Mouse (Mus musculus) brain, embryonic 14.5 days (tissue): ENCODE data around the gene Gal3st2c. TPM values are rescaled to one million over a fixed set of nuclear protein-coding genes. Genes with fewer than 3 reads are reported as not detected.
"Not testable (repeated sequence)": the region's sequence is repeated elsewhere in the genome, so short reads cannot be mapped to it uniquely, and the experiment has no call there.

Source experiments
- DNase-seq: peaks from one replicate; pipeline ENCODE4 v3.0.0-alpha.2; 2011; ENCODE audit warnings: low read depth
- CTCF ChIP-seq: fragments of 200-500 bp; IDR thresholded peaks from 2 replicates; pipeline ENCODE4 v1.5.1; 2012; ENCODE audit warnings: inconsistent platforms, mild to moderate bottlenecking, moderate library complexity, borderline replicate concordance; ENCODE audit not compliant: insufficient read depth, insufficient read length; ENCODE audit errors: extremely low read depth
- POLR2A ChIP-seq: fragments of 200-500 bp; IDR thresholded peaks from 2 replicates; pipeline ENCODE4 v1.6.1; 2012; ENCODE audit warnings: mild to moderate bottlenecking, inconsistent platforms, borderline replicate concordance; ENCODE audit not compliant: poor library complexity, insufficient read depth, insufficient read length, severe bottlenecking; ENCODE audit errors: extremely low read depth
- polyA plus RNA-seq: library from polyadenylated mRNA; depleted of rRNA; stranded (reverse); fragments of >200 nt; gene quantifications from 2 replicates; pipeline ENCODE4 v1.2.3, GENCODE M21; 2012; rRNA removed

The Gal3st2c gene
- polyA plus RNA-seq: not detected in 2 replicates

DNA sequence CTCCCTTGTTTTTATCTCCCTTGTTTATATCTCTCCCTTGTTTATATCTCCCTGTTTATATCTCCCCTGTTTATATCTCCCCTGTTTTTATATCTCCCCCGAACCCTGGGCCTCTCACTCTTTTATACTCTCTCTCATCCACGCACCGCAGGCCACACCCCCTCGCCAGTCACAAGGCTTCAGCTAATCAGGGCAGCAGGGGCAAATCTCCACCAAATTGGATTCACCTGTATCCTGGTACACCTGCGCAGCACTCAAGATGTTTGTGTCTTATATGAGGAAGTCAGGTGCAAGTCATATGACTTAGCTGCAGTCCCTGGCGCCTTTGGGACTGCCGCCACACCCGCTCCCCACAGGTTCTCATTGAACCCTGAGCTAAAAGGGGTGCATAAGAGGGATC, at the start of gene Gal3st2c:
Gal3st2c (plus strand) TSS at position 301 of the 400 bp plus-strand sequence.
- not testable (repeated sequence) for DNase-seq

- DNase-seq: not testable (repeated sequence)
Observed at GRCm38 (mm10) chr1:93949087-93949486, 41.2 kb upstream of the Gal3st2c start.

GRCm38 (mm10) chr1:93966489-93966888, 23.8 kb upstream of the Gal3st2c start:
- not testable (repeated sequence) for DNase-seq

DNA sequence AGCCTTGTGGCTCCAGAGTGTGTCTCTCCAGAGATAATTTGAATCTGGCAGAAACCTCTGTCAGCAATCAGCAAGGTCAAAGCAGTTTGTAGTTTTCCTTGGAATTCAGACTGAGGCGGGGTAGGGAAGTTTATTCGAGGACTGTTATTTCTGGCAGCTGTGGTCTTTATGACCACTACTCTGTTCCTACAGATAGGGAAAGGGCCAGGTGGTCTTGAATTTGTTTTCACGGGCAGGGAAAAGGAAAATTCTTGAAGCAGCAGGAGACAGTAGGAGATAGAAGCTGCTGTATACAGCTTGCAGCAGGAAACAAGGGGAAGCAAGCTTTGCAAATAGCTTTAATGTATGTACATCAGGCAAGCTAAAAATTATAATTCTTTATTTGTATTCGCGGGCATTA, 19.9 kb upstream of the Gal3st2c start:
- DNase-seq: not testable (repeated sequence)

- not testable (repeated sequence) for DNase-seq
Observed at GRCm38 (mm10) chr1:93970797-93971196, 19.5 kb upstream of the Gal3st2c start.

DNA sequence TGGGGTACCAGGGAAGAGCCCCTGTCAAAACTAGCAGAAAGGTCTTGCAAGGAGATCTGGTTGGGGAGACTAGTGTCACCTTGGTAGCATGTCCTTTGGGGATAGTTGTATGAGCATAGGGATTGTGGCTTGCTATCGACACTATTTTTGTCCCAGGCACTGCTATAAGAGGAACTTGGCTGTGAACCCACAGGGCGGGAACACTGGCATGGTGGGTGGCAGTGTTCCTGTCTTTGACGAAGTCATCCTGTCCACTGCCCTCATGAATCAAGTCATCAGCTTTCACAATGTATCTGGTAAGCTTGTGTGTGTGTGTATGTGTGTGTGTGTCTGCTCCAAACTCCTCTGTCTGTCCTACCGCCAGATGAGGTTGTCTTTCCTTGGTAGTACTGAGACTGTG, 14.5 kb upstream of the Gal3st2c start:
- DNase-seq: not testable (repeated sequence)

DNA sequence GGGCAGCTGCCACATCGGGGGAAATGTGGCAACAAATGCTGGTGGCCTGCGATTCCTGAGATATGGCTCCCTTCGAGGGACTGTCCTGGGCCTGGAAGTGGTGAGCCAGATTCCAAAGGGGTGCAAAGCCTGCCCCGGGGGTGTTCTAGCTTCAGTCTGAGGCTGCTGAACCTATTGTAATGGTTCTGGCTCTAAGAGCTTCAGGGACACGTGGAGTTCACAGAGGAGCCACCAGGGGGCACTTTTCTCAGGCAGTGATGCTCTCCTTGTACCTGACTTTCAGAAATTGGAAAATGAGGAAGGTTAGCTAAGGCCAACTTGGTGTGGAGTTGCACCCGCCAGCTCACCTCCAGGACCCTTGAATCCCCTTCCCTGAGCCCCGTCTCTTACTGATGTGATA, 12.0 kb upstream of the Gal3st2c start:
- DNase-seq: not testable (repeated sequence)

- DNase-seq: not testable (repeated sequence)
Observed at GRCm38 (mm10) chr1:93980932-93981331, 9.4 kb upstream of the Gal3st2c start.

GRCm38 (mm10) chr1:93986167-93986566, 4.1 kb upstream of the Gal3st2c start:
- no peak for DNase-seq
- no peak for TF ChIP-seq POLR2A
- no peak for TF ChIP-seq CTCF

DNA sequence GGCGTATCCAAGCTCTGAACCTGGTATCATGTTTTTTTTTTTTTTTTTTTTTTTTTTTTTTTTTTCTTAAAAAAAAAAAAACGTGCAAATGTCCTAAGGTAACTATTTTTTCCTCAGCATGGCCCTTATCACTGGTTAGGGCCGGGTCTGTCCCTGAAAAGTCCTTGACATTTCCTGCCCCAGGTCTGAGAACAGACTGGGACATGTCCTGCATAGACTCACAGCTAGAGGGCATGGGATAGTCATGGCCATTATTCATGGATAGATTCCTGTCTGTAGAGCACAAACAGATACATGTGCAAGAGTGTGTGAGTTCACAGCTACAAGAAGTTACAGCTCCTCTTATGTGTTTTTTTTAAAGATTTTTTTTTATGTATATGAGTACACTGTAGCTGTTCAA, 1.5 kb upstream of the Gal3st2c start:
- no peak for DNase-seq
- no peak for TF ChIP-seq POLR2A
- no peak for TF ChIP-seq CTCF

DNA sequence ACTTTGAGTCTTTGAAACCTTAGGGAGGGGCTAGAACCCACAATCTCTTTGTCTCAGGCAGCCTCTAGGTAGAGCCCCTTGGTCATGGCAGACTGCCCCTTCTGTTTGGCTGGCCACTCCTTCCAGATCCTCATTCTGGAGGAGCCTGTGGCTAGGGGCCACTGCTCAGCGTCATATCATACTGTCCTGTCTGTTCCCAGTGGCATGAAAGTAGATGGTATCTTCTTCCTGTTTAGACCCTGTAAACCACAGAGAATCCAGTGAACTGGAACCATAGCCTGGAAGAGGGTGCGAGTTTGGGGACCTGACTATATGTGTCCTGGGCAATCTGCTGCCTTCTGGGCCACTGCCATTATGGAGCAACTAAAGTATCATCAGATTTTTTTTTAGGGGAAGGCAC, 759 bp downstream of the Gal3st2c start:
- not testable (repeated sequence) for DNase-seq

DNA sequence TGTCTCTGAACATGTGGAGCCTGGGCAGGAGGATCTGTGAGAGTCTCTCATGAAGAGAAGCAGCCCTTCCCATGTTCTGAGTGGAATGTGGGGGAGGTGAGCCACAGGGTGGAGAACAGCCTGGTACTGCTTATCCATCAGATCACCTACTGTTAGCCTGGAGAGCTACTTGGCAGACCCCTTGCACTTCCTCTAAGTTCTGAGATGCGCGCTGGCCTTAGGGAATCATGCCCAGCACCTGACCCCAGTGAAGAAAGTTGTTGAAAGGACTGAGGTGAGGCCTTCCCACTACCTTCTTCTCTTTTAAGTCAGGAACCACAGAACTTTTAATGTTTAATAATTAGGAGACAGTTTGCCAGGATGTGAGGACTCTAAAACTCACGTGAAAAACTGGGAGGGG, 1.2 kb downstream of the Gal3st2c start:
- not testable (repeated sequence) for DNase-seq

DNA sequence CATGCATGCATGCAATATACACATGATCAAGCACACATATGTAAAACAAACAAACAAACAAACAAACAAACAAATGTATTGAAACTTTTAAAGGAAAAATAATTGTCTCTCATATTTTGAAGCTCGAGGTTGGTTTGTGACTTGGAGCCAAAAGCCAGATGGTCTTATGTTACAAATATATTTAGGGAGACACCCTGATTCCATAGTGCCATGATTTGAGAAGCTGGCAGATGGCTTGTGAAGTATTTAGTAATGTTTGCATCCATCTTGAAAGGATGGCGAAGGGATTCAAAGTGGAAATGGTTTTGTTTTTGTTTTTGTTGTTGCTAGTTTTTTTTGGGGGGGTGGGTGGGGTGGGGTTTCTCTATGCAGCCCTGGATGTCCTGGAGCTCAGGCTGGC, 10.7 kb downstream of the Gal3st2c start:
- TF ChIP-seq POLR2A (no peak), CTCF (no peak)
- peak; percentile 43 for DNase-seq

- DNase-seq: not testable (repeated sequence)
Observed at GRCm38 (mm10) chr1:94005954-94006506, 15.7 kb downstream of the Gal3st2c start.

- not testable (repeated sequence) for DNase-seq
Observed at GRCm38 (mm10) chr1:94008826-94009225, 18.5 kb downstream of the Gal3st2c start.

DNA sequence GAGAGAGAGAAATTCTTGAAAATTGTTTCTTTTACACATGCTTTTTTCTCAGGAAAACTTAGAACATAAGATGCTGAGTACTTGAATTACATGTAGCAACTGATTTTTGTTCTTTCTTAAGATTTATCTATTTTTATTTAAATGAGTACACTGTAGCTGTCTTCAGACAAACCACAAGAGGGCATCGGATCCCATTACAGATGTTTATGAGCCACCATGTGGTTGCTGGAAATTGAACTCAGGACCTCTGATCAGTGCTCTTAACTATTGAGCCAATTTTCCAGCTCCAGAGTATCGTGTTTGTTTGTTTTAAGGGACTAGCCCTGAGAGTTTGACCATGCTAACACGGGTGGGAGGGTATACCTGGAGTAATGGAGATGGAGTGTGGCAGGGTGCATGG, 21.3 kb downstream of the Gal3st2c start:
- DNase-seq: no peak
- TF ChIP-seq CTCF: no peak
- no peak for TF ChIP-seq POLR2A
